Mouse (Mus musculus): ENCODE results near the gene Polr3c.

DNA sequence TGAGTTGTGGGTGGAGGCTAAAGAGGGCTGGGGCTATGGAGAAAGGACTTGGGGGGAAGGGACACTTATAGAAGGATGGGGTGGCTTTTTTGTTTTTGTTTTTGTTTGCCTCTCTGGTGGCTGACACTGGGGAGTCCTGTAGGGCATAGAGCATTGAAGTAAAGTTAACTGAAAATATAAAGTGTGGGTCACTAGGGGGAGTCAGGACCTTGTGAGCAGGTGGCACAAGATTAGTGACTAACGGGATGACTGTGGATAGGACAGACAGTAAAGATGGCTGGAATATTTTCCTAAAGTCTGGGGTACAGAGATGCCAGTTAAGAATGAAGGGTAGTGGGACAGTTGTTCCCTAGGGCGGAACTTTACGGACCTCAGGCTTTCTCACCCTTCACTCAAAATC is 37.1 kb downstream of the Polr3c start:
- no peak for TF ChIP-seq POLR2A (IDR thresholded peaks at IDR 0.05; ENCODE audit: control insufficient read depth, extremely low read depth, insufficient read depth, low read length, poor library complexity)
- no peak for TF ChIP-seq CTCF (IDR thresholded peaks at IDR 0.05; ENCODE audit: borderline replicate concordance, control insufficient read depth, extremely low read depth, insufficient read depth, low read length, poor library complexity)
